In genomic region chr2:32320721-32321120, GRCm38 (mm10) we compare ENCODE assay signal across 13 mouse cellular contexts. TPM values are rescaled to one million over a fixed set of nuclear protein-coding genes. Genes with fewer than 3 reads are reported as not detected.
DNase-seq lines count a peak whose midpoint lies in the region; ATAC-seq and TF ChIP-seq lines count a peak whose summit lies in the region.
"Had no signal": no experiment of that assay in that cellular context is flagged by ENCODE, and none has a peak within 500 bp of the region (broad histone marks: within the 10 kb centered on the region; RNA-seq: fewer than 3 reads in every experiment).

No protein-coding gene starts in this region.

- H3K9ac ChIP-seq in heart, adult 2 months (ENCODE audit: low read depth, low read length) = no peak overlapping the region
- no peak overlapping the region for H3K9ac ChIP-seq in kidney, embryonic 15.5 days
- no peak overlapping the region for H3K9ac ChIP-seq in embryonic facial prominence, embryonic 13.5 days
- no peak overlapping the region for H3K9ac ChIP-seq in limb, embryonic 15.5 days
- H3K9ac ChIP-seq: forebrain, embryonic 13.5 days; liver, embryonic 12.5 days; midbrain, embryonic 12.5 days had no signal

- intact Hi-C loops in heart, adult 2 months (cut with DNase I) = no loop called here

- H3K79me2 ChIP-seq in heart, adult 2 months (replicated peaks; ENCODE audit: control insufficient read depth, insufficient read depth, low read length) = no peaks in the 10 kb centered on the region

- TF ChIP-seq POLR2A in heart, adult 2 months (IDR thresholded peaks at IDR 0.05; ENCODE audit: insufficient read depth, low read depth, low read length) = no peak

- no peak for DNase-seq in heart, adult 2 months
- no peak for DNase-seq in heart, adult 9 months (ENCODE audit: low spot score in 2 of 2)
- no peak for DNase-seq in kidney, adult 8-10 months
- no peak for DNase-seq in right cerebral cortex, postnatal 36 days (ENCODE audit: low spot score in 2 of 2)
- DNase-seq in thymus, adult 18-20 months = no peak
- DNase-seq: cerebellum, adult 8-10 months; lung, postnatal 36 days had no signal

- no peak overlapping the region for H3K4me3 ChIP-seq in heart, adult 2 months
- H3K4me3 ChIP-seq in kidney, embryonic 15.5 days (replicated peaks) = no peak overlapping the region
- H3K4me3 ChIP-seq in embryonic facial prominence, embryonic 13.5 days = no peak overlapping the region
- no peak overlapping the region for H3K4me3 ChIP-seq in limb, embryonic 15.5 days
- H3K4me3 ChIP-seq: forebrain, embryonic 13.5 days; liver, embryonic 12.5 days; midbrain, embryonic 12.5 days had no signal

- peaks cover 2% of the 10 kb centered on the region; the same call in 1 of the 2 replicates for H3K4me1 ChIP-seq in heart, adult 2 months (ENCODE audit: control insufficient read depth, insufficient read depth, low read length)
- H3K4me1 ChIP-seq in kidney, embryonic 15.5 days = peaks cover 56% of the 10 kb centered on the region
- peaks cover 74% of the 10 kb centered on the region for H3K4me1 ChIP-seq in embryonic facial prominence, embryonic 13.5 days
- H3K4me1 ChIP-seq in limb, embryonic 15.5 days = peaks cover 47% of the 10 kb centered on the region

- no peak overlapping the region for H3K4me2 ChIP-seq in kidney, embryonic 15.5 days
- H3K4me2 ChIP-seq in embryonic facial prominence, embryonic 13.5 days = peak overlapping the region; percentile 82
- no peak overlapping the region for H3K4me2 ChIP-seq in limb, embryonic 15.5 days
- H3K4me2 ChIP-seq: forebrain, embryonic 13.5 days; liver, embryonic 12.5 days; midbrain, embryonic 12.5 days had no signal

- no peaks in the 10 kb centered on the region for H3K27me3 ChIP-seq in heart, adult 2 months (ENCODE audit: control insufficient read depth, insufficient read depth, low read length)
- H3K27me3 ChIP-seq in kidney, embryonic 15.5 days = no peaks in the 10 kb centered on the region
- H3K27me3 ChIP-seq in embryonic facial prominence, embryonic 13.5 days = no peaks in the 10 kb centered on the region
- H3K27me3 ChIP-seq in limb, embryonic 15.5 days = no peaks in the 10 kb centered on the region

- ATAC-seq in kidney, embryonic 15.5 days (replicated peaks; ENCODE audit: low FRiP score) = no peak
- no peak for ATAC-seq in embryonic facial prominence, embryonic 13.5 days (ENCODE audit: insufficient number of reproducible peaks, insufficient read depth, low FRiP score, low TSS enrichment, low read depth)
- ATAC-seq in limb, embryonic 15.5 days (ENCODE audit: insufficient number of reproducible peaks, low FRiP score, low TSS enrichment, low read depth) = no peak
- ATAC-seq: forebrain, embryonic 13.5 days; liver, embryonic 12.5 days had no signal

- 67% methylated on average over 11 of the region's 11 CpGs for WGBS in heart, adult 2 months
- 69% methylated on average over 11 of the region's 11 CpGs for WGBS in kidney, embryonic 15.5 days
- WGBS in embryonic facial prominence, embryonic 13.5 days = 43% methylated on average over 11 of the region's 11 CpGs
- WGBS in limb, embryonic 15.5 days = 47% methylated on average over 11 of the region's 11 CpGs

- H3K36me3 ChIP-seq in heart, adult 2 months (ENCODE audit: control insufficient read depth, insufficient read depth, low read length) = no peaks in the 10 kb centered on the region
- no peaks in the 10 kb centered on the region for H3K36me3 ChIP-seq in kidney, embryonic 15.5 days
- peaks cover 22% of the 10 kb centered on the region for H3K36me3 ChIP-seq in embryonic facial prominence, embryonic 13.5 days
- peaks cover 24% of the 10 kb centered on the region for H3K36me3 ChIP-seq in limb, embryonic 15.5 days
- H3K36me3 ChIP-seq: liver, embryonic 12.5 days; midbrain, embryonic 12.5 days had no signal

- H3K27ac ChIP-seq in heart, adult 2 months = peak overlapping the region; percentile 28; the same call in 1 of the 2 replicates
- H3K27ac ChIP-seq in kidney, embryonic 15.5 days = peak overlapping the region; percentile 93
- H3K27ac ChIP-seq in embryonic facial prominence, embryonic 13.5 days = peak overlapping the region; percentile 100
- H3K27ac ChIP-seq in limb, embryonic 15.5 days = peak overlapping the region; percentile 100
- H3K27ac ChIP-seq: forebrain, embryonic 13.5 days; liver, embryonic 12.5 days; midbrain, embryonic 12.5 days had no signal

- no peak for TF ChIP-seq CTCF in heart, adult 2 months (IDR thresholded peaks at IDR 0.05)

- no peak for TF ChIP-seq EP300 in heart, adult 2 months (IDR thresholded peaks at IDR 0.05; ENCODE audit: insufficient read depth, low read depth, low read length)

- no peaks in the 10 kb centered on the region for H3K9me3 ChIP-seq in kidney, embryonic 15.5 days (replicated peaks)
- no peaks in the 10 kb centered on the region for H3K9me3 ChIP-seq in embryonic facial prominence, embryonic 13.5 days
- H3K9me3 ChIP-seq in limb, embryonic 15.5 days = no peaks in the 10 kb centered on the region
- H3K9me3 ChIP-seq: forebrain, embryonic 13.5 days; liver, embryonic 12.5 days; midbrain, embryonic 12.5 days had no signal

RNA-seq across cellular contexts. Expression of gene Ciz1, which starts 31.4 kb away (rescaled TPM):
- total RNA-seq in heart, adult 2 months (2021) = 10 to 100 TPM; 26.7 to 29.5 TPM
- polyA plus RNA-seq in heart, adult 2 months (2012; rRNA removed) = 117 and 128 TPM in 2 replicates
- 48.7 and 56.6 TPM in 2 replicates for polyA plus RNA-seq in kidney, embryonic 15.5 days (2015; fragmentation: Nextera tagmentation; extraction: Ambion mirVana)
- 48.6 and 54.2 TPM in 2 replicates for polyA plus RNA-seq in embryonic facial prominence, embryonic 13.5 days (2015; fragmentation: Nextera tagmentation; extraction: Ambion mirVana)
- 42.7 and 46.2 TPM in 2 replicates for polyA plus RNA-seq in limb, embryonic 15.5 days (2015; fragmentation: Nextera tagmentation; extraction: Ambion mirVana)

RNA-seq across cellular contexts. Expression of gene Dnm1, which starts 32.4 kb away (rescaled TPM):
- 1 to 10 TPM; 4.0 to 5.5 TPM for total RNA-seq in heart, adult 2 months (2021)
- 20.4 and 23.1 TPM in 2 replicates for polyA plus RNA-seq in heart, adult 2 months (2012; rRNA removed)
- 6.3 and 7.9 TPM in 2 replicates for polyA plus RNA-seq in kidney, embryonic 15.5 days (2015; fragmentation: Nextera tagmentation; extraction: Ambion mirVana)
- 31.9 and 32.4 TPM in 2 replicates for polyA plus RNA-seq in embryonic facial prominence, embryonic 13.5 days (2015; fragmentation: Nextera tagmentation; extraction: Ambion mirVana)
- polyA plus RNA-seq in limb, embryonic 15.5 days (2015; fragmentation: Nextera tagmentation; extraction: Ambion mirVana) = 20.5 and 26.6 TPM in 2 replicates

RNA-seq across cellular contexts. Expression of gene Swi5, which starts 32.8 kb away (rescaled TPM):
- total RNA-seq in heart, adult 2 months (2021) = 100 to 1,000 TPM; 205 to 233 TPM
- 173 and 223 TPM in 2 replicates for polyA plus RNA-seq in heart, adult 2 months (2012; rRNA removed)
- 419 and 447 TPM in 2 replicates for polyA plus RNA-seq in kidney, embryonic 15.5 days (2015; fragmentation: Nextera tagmentation; extraction: Ambion mirVana)
- 497 and 538 TPM in 2 replicates for polyA plus RNA-seq in embryonic facial prominence, embryonic 13.5 days (2015; fragmentation: Nextera tagmentation; extraction: Ambion mirVana)
- 370 and 413 TPM in 2 replicates for polyA plus RNA-seq in limb, embryonic 15.5 days (2015; fragmentation: Nextera tagmentation; extraction: Ambion mirVana)

RNA-seq across cellular contexts. Expression of gene Golga2, which starts 33.5 kb away (rescaled TPM):
- 10 to 100 TPM; 69.8 to 79.9 TPM for total RNA-seq in heart, adult 2 months (2021)
- 34.5 and 44.0 TPM in 2 replicates for polyA plus RNA-seq in heart, adult 2 months (2012; rRNA removed)
- 23.0 and 27.3 TPM in 2 replicates for polyA plus RNA-seq in kidney, embryonic 15.5 days (2015; fragmentation: Nextera tagmentation; extraction: Ambion mirVana)
- 25.6 and 31.2 TPM in 2 replicates for polyA plus RNA-seq in embryonic facial prominence, embryonic 13.5 days (2015; fragmentation: Nextera tagmentation; extraction: Ambion mirVana)
- 36.5 and 36.6 TPM in 2 replicates for polyA plus RNA-seq in limb, embryonic 15.5 days (2015; fragmentation: Nextera tagmentation; extraction: Ambion mirVana)

Comparison
In these comparisons a context has a peak if more than half of its experiments do, and no peak if none do; other contexts are left out.
1. H3K27ac ChIP-seq: peak in every context shown above with its lines; median percentile 100 in embryonic facial prominence, embryonic 13.5 days; 100 in limb, embryonic 15.5 days; 93 in kidney, embryonic 15.5 days; 28 in heart, adult 2 months.